Mouse (Mus musculus): ENCODE measurements at regions not wholly inside any gene's neighbourhood (a gene's known extent, or its start where the extent isn't known, plus 50 kb on each side); places are given as distances from the start of the nearest gene placed in this dataset.
A peak's percentile ranks its signal among the peaks of the same experiment; 100 is the strongest.

GRCm38 (mm10) chr3:60698189-60698588 is 225.6 kb downstream of the Mbnl1 start:
- DNase-seq (ENCODE audit: low read depth, low spot score): no peak

GRCm38 (mm10) chr3:60707139-60707538 is 234.5 kb downstream of the Mbnl1 start:
- no peak for DNase-seq (ENCODE audit: low read depth, low spot score)

GRCm38 (mm10) chr3:60712896-60713295 is 240.3 kb downstream of the Mbnl1 start:
- DNase-seq (ENCODE audit: low read depth, low spot score): no peak

- peak; percentile 3 for DNase-seq (ENCODE audit: low read depth, low spot score)
Observed at GRCm38 (mm10) chr3:60720322-60720721, 247.7 kb downstream of the Mbnl1 start.

- DNase-seq (ENCODE audit: low read depth, low spot score): no peak
Observed at GRCm38 (mm10) chr3:60731331-60731730, 258.7 kb downstream of the Mbnl1 start.

GRCm38 (mm10) chr3:60740543-60741294 is 261.9 kb upstream of the P2ry1 start:
- DNase-seq (ENCODE audit: low read depth, low spot score): no peak

GRCm38 (mm10) chr3:60741379-60741778 is 261.2 kb upstream of the P2ry1 start:
- DNase-seq (ENCODE audit: low read depth, low spot score): no peak

GRCm38 (mm10) chr3:60742232-60742631 is 260.4 kb upstream of the P2ry1 start:
- no peak for DNase-seq (ENCODE audit: low read depth, low spot score)

- DNase-seq (ENCODE audit: low read depth, low spot score): no peak
Observed at GRCm38 (mm10) chr3:60745075-60745474, 257.5 kb upstream of the P2ry1 start.

- DNase-seq (ENCODE audit: low read depth, low spot score): no peak
Observed at GRCm38 (mm10) chr3:60758568-60758967, 244.0 kb upstream of the P2ry1 start.

GRCm38 (mm10) chr3:60759046-60759445 is 243.5 kb upstream of the P2ry1 start:
- DNase-seq (ENCODE audit: low read depth, low spot score): no peak

- DNase-seq (ENCODE audit: low read depth, low spot score): peak; percentile 74
Observed at GRCm38 (mm10) chr3:60762874-60763273, 239.7 kb upstream of the P2ry1 start.

GRCm38 (mm10) chr3:60765079-60765478 is 237.5 kb upstream of the P2ry1 start:
- no peak for DNase-seq (ENCODE audit: low read depth, low spot score)

GRCm38 (mm10) chr3:60768996-60769395 is 233.6 kb upstream of the P2ry1 start:
- no peak for DNase-seq (ENCODE audit: low read depth, low spot score)

- DNase-seq (ENCODE audit: low read depth, low spot score): no peak
Observed at GRCm38 (mm10) chr3:60771866-60772265, 230.7 kb upstream of the P2ry1 start.

GRCm38 (mm10) chr3:60773383-60773782 is 229.2 kb upstream of the P2ry1 start:
- DNase-seq (ENCODE audit: low read depth, low spot score): no peak

- DNase-seq (ENCODE audit: low read depth, low spot score): peak; percentile 58
Observed at GRCm38 (mm10) chr3:60785137-60785875, 217.3 kb upstream of the P2ry1 start.

- DNase-seq (ENCODE audit: low read depth, low spot score): peak; percentile 20
Observed at GRCm38 (mm10) chr3:60787989-60788388, 214.6 kb upstream of the P2ry1 start.

GRCm38 (mm10) chr3:60789441-60789840 is 213.2 kb upstream of the P2ry1 start:
- no peak for DNase-seq (ENCODE audit: low read depth, low spot score)

- DNase-seq (ENCODE audit: low read depth, low spot score): no peak
Observed at GRCm38 (mm10) chr3:60792166-60792565, 210.4 kb upstream of the P2ry1 start.

GRCm38 (mm10) chr3:60796207-60796606 is 206.4 kb upstream of the P2ry1 start:
- no peak for DNase-seq (ENCODE audit: low read depth, low spot score)

- DNase-seq (ENCODE audit: low read depth, low spot score): no peak
Observed at GRCm38 (mm10) chr3:60797808-60798207, 204.8 kb upstream of the P2ry1 start.

- DNase-seq (ENCODE audit: low read depth, low spot score): no peak
Observed at GRCm38 (mm10) chr3:60798461-60798860, 204.1 kb upstream of the P2ry1 start.
